In genomic region chr5:96996401-96997309, GRCm38 (mm10) we compare ENCODE assay signal across 8 mouse cellular contexts. TPM values are rescaled to one million over a fixed set of nuclear protein-coding genes. Genes with fewer than 3 reads are reported as not detected.
A peak's percentile ranks its signal among the peaks of the same experiment; 100 is the strongest.
DNase-seq lines count a peak whose midpoint lies in the region; ATAC-seq lines count a peak whose summit lies in the region.

No protein-coding gene starts in this region.

- H3K4me2 ChIP-seq in limb, embryonic 13.5 days (replicated peaks), result peak overlapping the region; percentile 85

- peak overlapping the region; percentile 79 for H3K4me3 ChIP-seq in limb, embryonic 13.5 days

- peak; percentile 74 for DNase-seq in 3T3-L1 (ENCODE audit: low read depth, low spot score)
- DNase-seq in 416B (ENCODE audit: low read depth), result peak; percentile 73
- peak; percentile 37 for DNase-seq in c-Kit-negative CD71-positive TER-119-positive erythroid progenitor cells, embryonic 14.5 days (ENCODE audit: low read depth, low spot score)
- peak; percentile 40 for DNase-seq in neural tube, embryonic 10.5 days (ENCODE audit: extremely low spot score, low spot score)
- DNase-seq in right cerebral cortex, postnatal 4 days, result no peak
- no peak for DNase-seq in left cerebral cortex, adult 8-10 months (ENCODE audit: low spot score in 2 of 2)

- peak overlapping the region; percentile 82 for H3K27ac ChIP-seq in limb, embryonic 13.5 days

- H3K4me1 ChIP-seq in limb, embryonic 13.5 days, result peaks cover 18% of the 10 kb centered on the region

- ATAC-seq in granulocyte monocyte progenitor cell, adult 5-6 weeks (replicated peaks; ENCODE audit: poor library complexity, severe bottlenecking), result peak; percentile 3; the same call in 1 of the 2 replicates
- ATAC-seq in limb, embryonic 13.5 days (ENCODE audit: low FRiP score, low read depth), result peak; percentile 34; the same call in 1 of the 2 replicates

- 0 out of 2 replicates have a peak, but pooled peaks cover 3% of the 10 kb centered on the region for H3K27me3 ChIP-seq in limb, embryonic 13.5 days

- WGBS in limb, embryonic 13.5 days, result 14% methylated on average over 39 of the region's 39 CpGs

- peak overlapping the region; percentile 84 for H3K9ac ChIP-seq in limb, embryonic 13.5 days

- H3K9me3 ChIP-seq in limb, embryonic 13.5 days, result no peaks in the 10 kb centered on the region

- H3K36me3 ChIP-seq in limb, embryonic 13.5 days, result no peaks in the 10 kb centered on the region

RNA-seq across cellular contexts. Expression of gene Bmp2k, which starts 0.8 kb away (rescaled TPM):
- total RNA-seq in granulocyte monocyte progenitor cell, adult 5-6 weeks (2014; fragmentation: Nextera tagmentation), result 23.5 and 25.2 TPM in 2 replicates
- 16.2 and 18.1 TPM in 2 replicates for total RNA-seq in granulocyte monocyte progenitor cell, adult 5-6 weeks (2017)
- polyA plus RNA-seq in limb, embryonic 13.5 days (2015; fragmentation: Nextera tagmentation; extraction: Ambion mirVana), result 7.9 and 8.2 TPM in 2 replicates
- 10 to 100 TPM; 14.8 to 18.4 (median 16.2) TPM for total RNA-seq in left cerebral cortex, adult 8-10 months (2022)

Comparison
In these comparisons a context has a peak if more than half of its experiments do, and no peak if none do; other contexts are left out.
1. DNase-seq: peak in 3T3-L1 (single experiment), 416B (single experiment), c-Kit-negative CD71-positive TER-119-positive erythroid progenitor cells, embryonic 14.5 days (single experiment) and neural tube, embryonic 10.5 days (single experiment); none in right cerebral cortex, postnatal 4 days (single experiment) and left cerebral cortex, adult 8-10 months (0 of 2).